Mouse (Mus musculus): ENCODE data around the gene Olfr1368.
A peak's percentile ranks its signal among the peaks of the same experiment; 100 is the strongest.

Gene Olfr1368

GRCm38 (mm10) chr13:21145767-21146166 is at the start of gene Olfr1368:
Gene Olfr1368 (minus strand): TSS chr13:21145867.
- DNase-seq (ENCODE audit: low spot score): no peak

GRCm38 (mm10) chr13:21185521-21185920 is 39.9 kb upstream of the Olfr1368 start:
- no peak for DNase-seq (ENCODE audit: low spot score)

GRCm38 (mm10) chr13:21183661-21184060 is 38.0 kb upstream of the Olfr1368 start:
- no peak for DNase-seq (ENCODE audit: low spot score)

GRCm38 (mm10) chr13:21183066-21183465 is 37.4 kb upstream of the Olfr1368 start:
- DNase-seq (ENCODE audit: low spot score): no peak

GRCm38 (mm10) chr13:21181996-21182395 is 36.3 kb upstream of the Olfr1368 start:
- no peak for DNase-seq (ENCODE audit: low spot score)

- DNase-seq (ENCODE audit: low spot score): peak; percentile 35
These were observed 35.2 kb upstream of the Olfr1368 start for GRCm38 (mm10) chr13:21180551-21181530.

GRCm38 (mm10) chr13:21179724-21180550 is 34.3 kb upstream of the Olfr1368 start:
- peak; percentile 86 for DNase-seq (ENCODE audit: low spot score)

GRCm38 (mm10) chr13:21179367-21179723 is 33.7 kb upstream of the Olfr1368 start, which contains the start of gene Trim27:
Gene Trim27 (plus strand): TSS chr13:21179445.
- no peak for DNase-seq (ENCODE audit: low spot score)

GRCm38 (mm10) chr13:21178364-21178763 is 32.7 kb upstream of the Olfr1368 start:
- no peak for DNase-seq (ENCODE audit: low spot score)

GRCm38 (mm10) chr13:21177657-21178056 is 32.0 kb upstream of the Olfr1368 start:
- DNase-seq (ENCODE audit: low spot score): no peak

- no peak for DNase-seq (ENCODE audit: low spot score)
These were observed 31.1 kb upstream of the Olfr1368 start for GRCm38 (mm10) chr13:21176733-21177132.

GRCm38 (mm10) chr13:21173072-21173471 is 27.4 kb upstream of the Olfr1368 start:
- DNase-seq (ENCODE audit: low spot score): peak; percentile 94

- peak; percentile 88 for DNase-seq (ENCODE audit: low spot score)
These were observed 26.8 kb upstream of the Olfr1368 start for GRCm38 (mm10) chr13:21172241-21173027.

- peak; percentile 54 for DNase-seq (ENCODE audit: low spot score)
These were observed 26.0 kb upstream of the Olfr1368 start for GRCm38 (mm10) chr13:21171600-21172150.

- no peak for DNase-seq (ENCODE audit: low spot score)
These were observed 25.5 kb upstream of the Olfr1368 start for GRCm38 (mm10) chr13:21171156-21171530.

- no peak for DNase-seq (ENCODE audit: low spot score)
These were observed 24.9 kb upstream of the Olfr1368 start for GRCm38 (mm10) chr13:21170431-21171155.

- DNase-seq (ENCODE audit: low spot score): peak; percentile 85
These were observed 24.2 kb upstream of the Olfr1368 start for GRCm38 (mm10) chr13:21169657-21170430.

- peak; percentile 37 for DNase-seq (ENCODE audit: low spot score)
These were observed 23.5 kb upstream of the Olfr1368 start for GRCm38 (mm10) chr13:21169121-21169656.

GRCm38 (mm10) chr13:21168371-21169011 is 22.8 kb upstream of the Olfr1368 start:
- DNase-seq (ENCODE audit: low spot score): peak; percentile 55

All from adipocyte (in vitro differentiated cells).